Mouse (Mus musculus) G1E (cell line): ENCODE results near the gene Lrp1.

ENCODE experiments used
- CTCF ChIP-seq: IDR thresholded peaks from 2 replicates; pipeline ENCODE4 v1.5.1; 2012; ENCODE audit warnings: low read depth, low read length, inconsistent platforms, mixed read lengths
- GATA1 ChIP-seq: IDR thresholded peaks from 2 replicates; pipeline ENCODE4 v1.6.1; 2012; ENCODE audit warnings: borderline replicate concordance, low read length, inconsistent platforms, mixed read lengths
- GATA2 ChIP-seq: IDR thresholded peaks from 2 replicates; pipeline ENCODE4 v1.6.1; 2012; ENCODE audit warnings: low read depth, low read length, inconsistent platforms, borderline replicate concordance
- POLR2AphosphoS5 ChIP-seq: IDR thresholded peaks from 2 replicates; pipeline ENCODE4 v1.6.1; 2012; ENCODE audit warnings: low read depth, low read length, inconsistent platforms; ENCODE audit not compliant: insufficient replicate concordance
- TAL1 ChIP-seq: conservative IDR thresholded peaks from 2 replicates; pipeline ENCODE4 v1.6.1; 2012; ENCODE audit warnings: low read depth, low read length, inconsistent platforms, mixed read lengths

GRCm38 (mm10) chr10:127517941-127518340 lies 103.0 kb downstream of the Lrp1 start:
- TF ChIP-seq CTCF (no peak), GATA1 (no peak), TAL1 (no peak), POLR2AphosphoS5 (no peak), GATA2 (no peak)
